Mouse (Mus musculus): ENCODE results near the gene Kcnh7.
"Not testable (repeated sequence)": the region's sequence is repeated elsewhere in the genome, so short reads cannot be mapped to it uniquely, and the experiment has no call there.

Kcnh7 gene

DNA sequence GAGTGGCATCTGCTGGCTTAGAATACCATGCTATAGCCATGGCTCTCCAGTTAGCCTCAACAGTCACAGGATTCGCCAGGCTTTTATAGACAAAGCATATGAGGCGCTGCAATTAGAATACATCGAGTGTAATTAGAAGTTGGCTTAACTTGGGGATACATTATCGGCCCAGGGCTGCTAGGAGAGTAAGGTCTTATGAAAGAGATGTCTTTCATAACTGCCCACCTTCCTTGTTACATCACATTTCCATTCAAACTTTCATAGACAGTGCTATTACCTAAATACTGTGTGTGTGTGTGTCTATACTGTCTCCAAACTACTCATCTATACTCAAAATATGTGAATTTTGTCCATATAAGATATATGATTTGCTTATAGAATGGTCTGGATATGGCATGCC is 468.8 kb downstream of the Kcnh7 start:
- no peak for DNase-seq

- DNase-seq: not testable (repeated sequence)
These were observed 469.7 kb downstream of the Kcnh7 start for GRCm38 (mm10) chr2:62714362-62714761.

DNA sequence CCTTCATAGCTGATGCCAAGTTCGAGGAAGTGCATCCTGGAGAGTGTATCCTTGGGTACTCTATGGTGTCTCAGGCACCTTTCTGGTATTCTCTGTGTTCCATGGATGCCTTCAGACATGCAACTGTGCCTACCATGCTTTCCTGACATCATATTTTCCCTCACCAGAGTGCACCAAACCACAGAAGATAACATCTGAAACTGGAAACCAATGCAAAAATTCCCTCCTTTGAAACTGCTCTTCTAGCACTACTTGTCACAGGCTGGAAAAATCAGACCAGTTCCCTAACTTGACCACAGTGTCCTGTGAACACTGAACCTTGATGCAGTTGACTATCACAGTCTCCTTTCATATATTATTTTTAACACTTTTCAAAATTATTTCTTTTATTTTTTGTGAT is 474.5 kb downstream of the Kcnh7 start:
- no peak for DNase-seq

DNA sequence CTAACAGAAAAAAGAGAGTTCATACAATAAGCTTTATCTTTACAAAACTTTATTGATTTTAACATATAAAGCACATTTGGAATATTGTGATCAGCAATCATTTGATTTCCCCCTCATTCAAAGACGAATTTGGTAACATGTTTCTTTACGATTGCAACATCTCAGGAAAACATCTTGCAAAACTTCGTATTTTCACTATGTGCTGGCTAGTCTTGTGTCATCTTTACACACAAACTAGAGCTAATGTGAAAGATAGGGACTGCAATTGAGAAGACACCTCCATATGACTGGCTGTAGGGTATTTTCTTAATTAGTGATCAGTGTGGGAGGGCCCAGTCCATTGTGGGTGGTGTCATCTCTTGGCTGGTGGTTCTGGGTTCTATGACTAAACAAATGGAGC is 477.8 kb downstream of the Kcnh7 start:
- no peak for DNase-seq

GRCm38 (mm10) chr2:62685934-62686333 is 498.2 kb downstream of the Kcnh7 start:
- no peak for DNase-seq

GRCm38 (mm10) chr2:62684989-62685595 is 499.0 kb downstream of the Kcnh7 start:
- no peak for DNase-seq

DNA sequence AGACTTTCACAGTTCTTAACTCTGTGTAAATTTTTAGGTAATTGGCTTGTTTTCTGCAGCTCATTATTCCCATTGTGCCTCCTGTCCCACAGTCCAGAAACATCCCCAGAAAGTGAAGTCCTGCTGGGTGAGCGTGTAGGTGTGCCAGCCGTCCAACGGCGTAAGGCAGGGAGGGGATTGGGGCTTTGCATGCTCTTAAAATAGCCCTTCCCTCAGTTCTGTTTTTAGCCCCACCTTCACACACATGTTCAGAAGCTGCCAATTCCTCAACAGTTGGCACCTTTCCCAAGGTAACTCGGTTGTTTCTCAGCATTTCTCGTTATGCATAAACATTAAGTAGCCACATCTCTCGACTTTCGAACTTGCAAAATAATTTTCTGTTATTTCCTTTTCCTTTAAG is 502.4 kb downstream of the Kcnh7 start:
- DNase-seq: peak; percentile 3 to 7

- DNase-seq: no peak
These were observed 511.3 kb downstream of the Kcnh7 start for GRCm38 (mm10) chr2:62672788-62673187.

- no peak for DNase-seq
These were observed 513.3 kb downstream of the Kcnh7 start for GRCm38 (mm10) chr2:62670767-62671166.

GRCm38 (mm10) chr2:62670301-62670700 is 513.8 kb downstream of the Kcnh7 start:
- DNase-seq: no peak

- no peak for DNase-seq
These were observed 514.2 kb downstream of the Kcnh7 start for GRCm38 (mm10) chr2:62669848-62670247.

- no peak for DNase-seq
These were observed 518.6 kb downstream of the Kcnh7 start for GRCm38 (mm10) chr2:62665536-62665935.

- DNase-seq: no peak
These were observed 519.2 kb downstream of the Kcnh7 start for GRCm38 (mm10) chr2:62664839-62665238.

DNA sequence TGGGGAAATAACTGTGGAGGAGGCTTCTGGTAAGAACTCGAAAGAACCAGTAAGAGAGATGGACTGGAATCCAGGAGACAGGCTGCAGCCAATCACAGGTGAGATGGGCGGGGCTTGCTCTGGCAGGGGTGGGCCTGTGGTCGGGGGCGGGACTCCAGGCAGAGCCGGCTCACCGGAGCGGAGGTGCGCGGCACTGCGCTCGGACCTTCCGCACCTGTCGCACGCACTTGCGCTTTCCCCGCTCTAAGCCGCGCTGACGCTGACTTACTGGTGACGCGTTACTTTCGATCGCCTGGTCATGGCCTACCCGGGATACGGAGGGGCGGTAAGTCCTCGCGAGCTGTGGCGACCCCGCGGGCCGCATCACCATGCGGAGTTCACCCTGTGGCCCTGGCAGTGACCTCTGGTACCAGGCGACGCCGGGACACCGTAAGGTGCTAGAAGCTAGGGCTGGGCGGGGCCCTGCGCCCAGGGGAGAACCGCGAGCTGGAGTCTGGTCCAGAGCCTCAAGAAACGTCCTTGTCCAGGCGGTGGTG is 519.9 kb downstream of the Kcnh7 start, which contains the start of gene Gca:
Gca (plus strand) TSS at position 151 of the 536 bp plus-strand sequence.
- peak; percentile 69 to 81 for DNase-seq

- no peak for DNase-seq
These were observed 521.5 kb downstream of the Kcnh7 start for GRCm38 (mm10) chr2:62662560-62662959.

DNA sequence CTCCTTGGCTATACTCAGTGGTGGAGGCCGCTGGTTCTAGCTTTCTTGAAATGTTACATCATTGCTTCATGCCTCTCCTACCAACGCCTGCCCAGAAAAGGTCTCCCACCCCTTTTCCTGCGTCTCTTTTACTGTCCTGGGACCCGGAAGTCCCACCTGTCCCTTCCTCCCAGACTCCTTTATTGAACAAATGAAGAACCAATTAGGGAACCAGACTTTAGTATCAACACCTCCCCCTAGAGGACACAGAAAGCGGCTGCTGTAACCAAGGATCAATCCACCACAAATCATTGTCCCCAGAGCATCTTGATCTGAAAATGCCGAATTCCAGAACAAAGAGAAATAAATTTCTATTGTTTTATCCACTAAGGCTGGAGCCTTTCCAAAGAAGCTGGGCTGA is 523.5 kb downstream of the Kcnh7 start:
- no peak for DNase-seq

GRCm38 (mm10) chr2:62656072-62656471 is 528.0 kb downstream of the Kcnh7 start:
- DNase-seq: no peak

- peak; percentile 36 to 52 for DNase-seq
These were observed 529.4 kb downstream of the Kcnh7 start for GRCm38 (mm10) chr2:62654519-62655338.

DNA sequence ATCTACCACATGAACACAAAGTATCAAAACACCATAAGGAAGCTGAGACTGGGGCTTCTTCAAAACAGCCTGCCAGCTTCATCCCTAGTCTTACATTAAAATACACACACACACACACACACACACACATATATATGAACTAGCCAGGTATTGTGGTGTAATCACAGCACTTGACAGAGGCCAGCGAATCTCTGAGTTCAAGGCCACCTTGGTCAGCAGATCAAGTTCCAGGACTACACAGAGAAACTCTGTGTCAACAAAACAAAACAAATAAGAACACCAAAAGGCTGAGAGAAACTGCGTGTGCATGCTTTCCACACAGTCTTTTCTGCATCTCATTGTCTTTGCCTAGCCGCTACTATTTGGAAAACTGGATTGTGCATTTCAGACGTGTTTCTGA is 531.6 kb downstream of the Kcnh7 start:
- no peak for DNase-seq

- no peak for DNase-seq
These were observed 532.2 kb downstream of the Kcnh7 start for GRCm38 (mm10) chr2:62651890-62652289.

DNA sequence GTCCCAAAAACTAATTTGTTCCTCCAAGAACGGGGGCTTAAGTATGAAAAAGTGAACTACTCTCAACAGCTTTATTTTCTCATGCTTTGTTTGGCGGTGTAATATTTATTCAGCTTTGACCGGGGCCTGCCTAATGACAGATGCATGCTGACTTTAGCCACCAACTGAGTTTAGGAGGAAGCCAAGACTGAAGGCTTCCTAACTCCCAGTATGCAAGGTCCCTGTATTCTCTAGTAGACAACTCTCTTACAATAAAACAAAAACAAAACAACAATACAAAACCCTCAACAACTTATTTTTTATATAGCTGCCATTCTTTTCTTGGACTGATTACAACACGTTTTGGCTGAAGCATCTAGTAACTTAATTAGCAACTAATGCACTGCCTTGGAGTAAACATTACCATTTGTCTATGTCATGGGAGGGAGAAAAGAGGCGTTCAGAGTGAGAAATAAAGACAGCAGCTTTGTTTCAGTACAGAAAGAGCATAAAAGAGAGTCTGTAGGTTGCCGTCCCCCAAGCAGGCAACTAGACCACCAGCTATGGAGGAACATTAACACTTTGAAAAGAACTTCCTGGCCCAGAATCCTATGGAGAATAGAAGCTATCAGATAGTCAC is 537.3 kb downstream of the Kcnh7 start:
- no peak for DNase-seq

DNA sequence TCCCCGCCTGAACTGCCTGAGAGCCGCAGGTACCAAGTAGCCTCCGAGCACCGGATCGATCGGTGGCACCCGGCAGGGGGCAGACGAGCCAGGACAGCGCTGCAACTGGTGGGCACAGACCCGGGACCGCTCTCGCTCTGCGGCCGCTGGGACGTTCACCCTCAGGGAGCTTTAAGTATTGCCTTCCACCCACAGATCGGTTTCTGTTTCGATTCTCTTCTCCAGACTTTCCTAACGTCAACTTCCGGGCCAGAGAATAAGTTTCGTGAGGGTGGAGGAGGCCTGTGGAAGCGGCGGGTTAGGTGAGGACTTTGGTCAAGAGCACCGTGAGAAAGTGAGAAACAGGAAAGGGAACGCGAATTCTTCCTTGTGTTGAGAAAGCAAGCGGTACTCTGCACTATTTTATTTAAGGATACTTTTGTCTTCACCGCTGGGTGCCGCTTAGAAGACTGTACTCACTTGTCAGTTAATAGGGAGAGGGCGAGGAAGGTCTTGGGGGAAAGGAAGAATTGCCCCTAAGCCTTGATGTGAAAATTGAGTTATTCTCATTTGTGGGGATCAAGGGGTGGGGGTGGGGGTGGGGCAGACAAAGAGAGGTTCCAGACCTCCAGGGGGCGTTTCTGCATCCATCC is 538.0 kb downstream of the Kcnh7 start, which contains the start of gene Ifih1:
Ifih1 (minus strand) TSS at position 242 of the 632 bp plus-strand sequence.
- DNase-seq: no peak

DNA sequence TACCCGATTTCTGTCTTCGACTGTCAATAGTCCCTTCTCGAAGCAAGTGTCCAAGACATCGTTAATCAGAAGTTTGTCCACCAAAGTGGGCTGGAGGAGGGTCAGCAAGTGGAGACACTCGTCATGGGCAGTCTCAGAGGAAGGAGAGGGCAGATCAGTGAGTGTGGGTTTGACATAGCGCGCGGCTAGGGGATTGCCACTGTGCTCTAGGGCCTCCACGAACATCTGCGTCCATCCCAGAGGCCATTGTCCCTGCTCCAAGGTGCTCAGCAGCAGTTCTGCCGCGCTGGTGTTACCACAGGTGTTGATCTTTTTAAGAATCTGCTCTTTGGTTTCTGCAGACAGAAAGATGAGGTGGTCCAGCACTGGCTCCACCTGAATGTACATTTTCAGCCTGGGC is 538.6 kb downstream of the Kcnh7 start:
- DNase-seq: no peak
